Mouse (Mus musculus) G1E (cell line): ENCODE data around the gene Tbc1d32. TPM values are rescaled to one million over a fixed set of nuclear protein-coding genes. Genes with fewer than 3 reads are reported as not detected.

Experiments used
- ATAC-seq: 2 replicates; pipeline ENCODE4 v1.8.0; 2016; ENCODE audit warnings: mild to moderate bottlenecking; ENCODE audit not compliant: insufficient number of reproducible peaks, poor library complexity, low FRiP score, severe bottlenecking; ENCODE audit errors: extremely low read depth
- DNase-seq: peaks from one replicate; pipeline ENCODE4 v3.0.0; 2012; ENCODE audit warnings: low spot score
- H3K27me3 ChIP-seq: 2 replicates; pipeline ENCODE4 v1.6.1; 2012; ENCODE audit warnings: mild to moderate bottlenecking, low read length, inconsistent platforms; ENCODE audit not compliant: insufficient read depth
- H3K36me3 ChIP-seq: replicated peaks from 2 replicates; pipeline ENCODE3; 2012; ENCODE audit warnings: mild to moderate bottlenecking, inconsistent platforms
- H3K4me1 ChIP-seq: 2 replicates; pipeline ENCODE4 v1.6.1; 2012; ENCODE audit warnings: low read depth, low read length, inconsistent platforms, mixed read lengths; ENCODE audit not compliant: insufficient read depth
- H3K4me3 ChIP-seq: 2 replicates; pipeline ENCODE4 v1.5.1; 2012; ENCODE audit warnings: low read depth, mild to moderate bottlenecking, inconsistent platforms, low read length, moderate library complexity, mixed read lengths
- H3K9me3 ChIP-seq: replicated peaks from 2 replicates; pipeline ENCODE4 v1.6.1; 2012; ENCODE audit warnings: inconsistent platforms
- CTCF ChIP-seq: IDR thresholded peaks from 2 replicates; pipeline ENCODE4 v1.5.1; 2012; ENCODE audit warnings: low read depth, low read length, inconsistent platforms, mixed read lengths
- GATA1 ChIP-seq: IDR thresholded peaks from 2 replicates; pipeline ENCODE4 v1.6.1; 2012; ENCODE audit warnings: borderline replicate concordance, low read length, inconsistent platforms, mixed read lengths
- GATA2 ChIP-seq: IDR thresholded peaks from 2 replicates; pipeline ENCODE4 v1.6.1; 2012; ENCODE audit warnings: low read depth, low read length, inconsistent platforms, borderline replicate concordance
- POLR2AphosphoS5 ChIP-seq: IDR thresholded peaks from 2 replicates; pipeline ENCODE4 v1.6.1; 2012; ENCODE audit warnings: low read depth, low read length, inconsistent platforms; ENCODE audit not compliant: insufficient replicate concordance
- TAL1 ChIP-seq: conservative IDR thresholded peaks from 2 replicates; pipeline ENCODE4 v1.6.1; 2012; ENCODE audit warnings: low read depth, low read length, inconsistent platforms, mixed read lengths
- polyA plus RNA-seq: library from polyadenylated mRNA; stranded (reverse); fragments of >175 nt; gene quantifications from 2 replicates; pipeline ENCODE4 v1.2.3, GENCODE M21; 2012
- total RNA-seq, 2 experiments: library from RNA; stranded (forward) in 1 of 2; stranded (reverse) in 1 of 2; fragments of 200-1000 nt in 1 of 2; fragments of >200 nt in 1 of 2; fragmentation: Nextera tagmentation in 1 of 2; gene quantifications; 2 replicates each; pipeline ENCODE4 v1.2.3; 2014 to 2017

The Tbc1d32 gene
- total and polyA plus RNA-seq, 3 experiments, result 0.08 to 4.4 (median 3.9) TPM

DNA sequence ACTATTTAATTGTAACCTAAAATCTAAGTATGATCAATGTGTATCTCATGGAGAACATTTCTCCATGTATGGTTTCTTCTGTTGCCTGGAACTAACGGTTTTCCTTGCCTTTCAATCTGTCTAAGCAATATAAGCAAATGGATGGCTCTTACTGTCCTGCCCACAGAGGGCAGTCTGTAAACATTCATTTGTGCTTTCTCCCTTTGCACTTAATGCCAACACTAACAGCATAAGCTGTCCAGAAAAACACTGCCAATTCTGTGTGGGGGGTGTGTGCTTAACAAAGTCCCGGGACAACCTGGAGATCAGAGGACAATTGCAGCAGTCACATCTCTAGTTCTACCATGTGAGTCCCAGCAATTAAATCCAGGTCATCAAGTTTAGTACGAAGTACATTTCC lies 64.1 kb downstream of the Tbc1d32 start:
- TF ChIP-seq GATA1, result no peak
- no peak for TF ChIP-seq CTCF
- no peak for TF ChIP-seq GATA2
- no peak for TF ChIP-seq TAL1
- no peak for TF ChIP-seq POLR2AphosphoS5
- H3K36me3 ChIP-seq, result no peaks in the 10 kb centered on the region
- no peaks in the 10 kb centered on the region for H3K9me3 ChIP-seq
- H3K4me3 ChIP-seq, result no peak overlapping the region
- H3K4me1 ChIP-seq, result no peaks in the 10 kb centered on the region
- ATAC-seq (no peak), DNase-seq (no peak)
- H3K27me3 ChIP-seq, result no peaks in the 10 kb centered on the region

- no peaks in the 10 kb centered on the region for H3K9me3 ChIP-seq
- DNase-seq (no peak), ATAC-seq (no peak)
- TF ChIP-seq POLR2AphosphoS5, result no peak
- no peaks in the 10 kb centered on the region for H3K36me3 ChIP-seq
- no peaks in the 10 kb centered on the region for H3K27me3 ChIP-seq
- H3K4me3 ChIP-seq, result no peak overlapping the region
- no peaks in the 10 kb centered on the region for H3K4me1 ChIP-seq
Observed at GRCm38 (mm10) chr10:56158748-56159147, 69.7 kb downstream of the Tbc1d32 start.

- TF ChIP-seq POLR2AphosphoS5, result no peak
- no peak for TF ChIP-seq GATA2
- TF ChIP-seq CTCF, result no peak
- no peak for TF ChIP-seq TAL1
- TF ChIP-seq GATA1, result no peak
- H3K4me1 ChIP-seq, result no peaks in the 10 kb centered on the region
- H3K36me3 ChIP-seq, result no peaks in the 10 kb centered on the region
- H3K27me3 ChIP-seq, result no peaks in the 10 kb centered on the region
- no peak for ATAC-seq
- H3K9me3 ChIP-seq, result no peaks in the 10 kb centered on the region
- DNase-seq, result no peak
- H3K4me3 ChIP-seq, result no peak overlapping the region
Observed at GRCm38 (mm10) chr10:56158207-56158606, 70.3 kb downstream of the Tbc1d32 start.

- Histone ChIP-seq H3K36me3 (no peaks in the 10 kb centered on the region), H3K9me3 (no peaks in the 10 kb centered on the region), H3K4me1 (no peaks in the 10 kb centered on the region), H3K27me3 (no peaks in the 10 kb centered on the region), H3K4me3 (no peak overlapping the region)
- ATAC-seq (no peak), DNase-seq (no peak)
- no peak for TF ChIP-seq POLR2AphosphoS5
- TF ChIP-seq TAL1, result no peak
- no peak for TF ChIP-seq GATA1
- TF ChIP-seq GATA2, result no peak
- TF ChIP-seq CTCF, result no peak
Observed at GRCm38 (mm10) chr10:56156956-56157355, 71.5 kb downstream of the Tbc1d32 start.

GRCm38 (mm10) chr10:56148920-56149319 lies 79.6 kb downstream of the Tbc1d32 start:
- ATAC-seq (no peak), DNase-seq (no peak)
- no peaks in the 10 kb centered on the region for H3K27me3 ChIP-seq
- no peaks in the 10 kb centered on the region for H3K36me3 ChIP-seq
- no peaks in the 10 kb centered on the region for H3K9me3 ChIP-seq
- no peaks in the 10 kb centered on the region for H3K4me1 ChIP-seq
- no peak overlapping the region for H3K4me3 ChIP-seq
- TF ChIP-seq CTCF, result no peak
- TF ChIP-seq GATA2, result no peak
- no peak for TF ChIP-seq GATA1
- no peak for TF ChIP-seq POLR2AphosphoS5
- TF ChIP-seq TAL1, result no peak

GRCm38 (mm10) chr10:56137191-56137590 lies 91.3 kb downstream of the Tbc1d32 start:
- Histone ChIP-seq H3K36me3 (no peaks in the 10 kb centered on the region), H3K4me3 (no peak overlapping the region), H3K4me1 (no peaks in the 10 kb centered on the region), H3K27me3 (no peaks in the 10 kb centered on the region), H3K9me3 (no peaks in the 10 kb centered on the region)
- ATAC-seq, result no peak
- TF ChIP-seq CTCF (no peak), GATA2 (no peak), GATA1 (no peak), POLR2AphosphoS5 (no peak), TAL1 (no peak)
- no peak for DNase-seq

DNA sequence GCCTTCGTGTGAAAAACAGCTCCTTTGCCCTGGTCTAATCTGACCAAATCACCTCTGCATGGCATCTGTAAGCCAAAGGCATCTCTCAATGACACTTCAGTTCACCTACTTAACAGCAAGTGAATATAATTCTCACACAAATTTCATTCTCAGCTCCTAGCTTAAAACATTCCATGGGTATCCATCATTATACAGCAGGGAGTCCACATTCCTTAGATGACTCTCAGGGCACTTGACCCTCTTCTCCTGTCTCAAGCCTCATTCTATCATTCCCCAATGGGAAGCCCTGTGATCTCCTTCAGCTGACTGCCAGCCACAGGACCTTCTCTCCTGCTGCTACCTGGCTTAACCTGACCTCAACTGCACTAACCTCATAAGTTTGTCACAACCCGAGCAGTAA lies 98.8 kb downstream of the Tbc1d32 start:
- Histone ChIP-seq H3K9me3 (no peaks in the 10 kb centered on the region), H3K27me3 (no peaks in the 10 kb centered on the region), H3K36me3 (no peaks in the 10 kb centered on the region), H3K4me3 (no peak overlapping the region), H3K4me1 (no peaks in the 10 kb centered on the region)
- ATAC-seq (no peak), DNase-seq (no peak)
- TF ChIP-seq GATA2 (no peak), POLR2AphosphoS5 (no peak), GATA1 (no peak), CTCF (no peak), TAL1 (no peak)
